Mouse (Mus musculus): ENCODE results near the gene Slc30a7.

DNA sequence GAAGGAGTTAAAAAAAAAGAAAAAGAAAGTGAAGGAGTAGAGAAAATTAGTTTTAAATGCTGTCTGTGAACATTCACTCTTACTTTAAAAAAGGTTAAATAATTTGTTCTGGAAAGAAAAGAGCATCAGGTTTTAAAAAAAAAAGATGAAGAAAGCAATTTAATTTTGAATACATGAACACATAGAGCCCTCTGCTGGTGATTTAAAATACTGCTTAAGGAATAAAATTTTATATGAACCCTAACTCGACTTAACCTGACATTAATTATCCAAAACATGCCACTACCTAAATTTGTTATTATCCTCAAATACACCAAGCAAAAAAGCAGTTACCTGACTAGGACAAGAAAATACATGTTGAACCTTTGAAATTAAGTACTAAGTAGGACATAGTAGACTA, 28.2 kb downstream of the Slc30a7 start:
- TF ChIP-seq CHD2 (IDR thresholded peaks at IDR 0.05; ENCODE audit: low read depth, low read length) (no peak), HCFC1 (IDR thresholded peaks at IDR 0.05; ENCODE audit: borderline replicate concordance, insufficient read depth, low read length) (no peak), ZNF384 (IDR thresholded peaks at IDR 0.05; ENCODE audit: low read depth, low read length) (peak; percentile 36; the same call in 1 of the 2 replicates), MAFK (IDR thresholded peaks at IDR 0.05; ENCODE audit: insufficient read depth, low read depth, low read length) (no peak), ZC3H11A (IDR thresholded peaks at IDR 0.05; ENCODE audit: borderline replicate concordance, low read depth, low read length) (no peak)

All from ES-E14 (cell line).